Mouse (Mus musculus): ENCODE data around the gene Cbr1.

- TF ChIP-seq CTCF (IDR thresholded peaks at IDR 0.05; ENCODE audit: low read depth) (no peak), EP300 (IDR thresholded peaks at IDR 0.05; ENCODE audit: low read depth) (no peak)
Measured at GRCm38 (mm10) chr16:93575574-93575973, 30.1 kb upstream of the Cbr1 start.
